Mouse (Mus musculus): ENCODE results near the gene Dld.

DNA sequence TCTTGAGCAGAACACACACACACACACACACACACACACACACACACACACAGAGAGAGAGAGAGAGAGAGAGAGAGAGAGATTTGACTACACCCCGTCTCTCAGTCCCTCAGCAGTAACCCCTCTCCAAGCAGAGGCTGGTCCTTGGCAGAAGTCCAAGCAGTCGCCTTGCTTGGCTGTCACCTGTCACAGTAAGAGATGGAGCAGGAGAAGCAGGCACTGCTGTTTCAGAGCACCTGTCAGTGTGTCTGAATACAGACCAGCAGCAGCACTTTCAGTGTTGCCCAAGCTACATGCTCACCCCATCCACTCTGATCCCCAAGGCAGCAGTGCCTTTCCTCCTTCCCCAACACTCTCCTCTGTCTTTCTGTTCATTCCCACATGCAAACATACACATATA lies 29.6 kb upstream of the Dld start:
- TF ChIP-seq EP300 (IDR thresholded peaks at IDR 0.05; ENCODE audit: insufficient read depth, low read depth, low read length): no peak
- TF ChIP-seq CTCF (IDR thresholded peaks at IDR 0.05): no peak
- TF ChIP-seq POLR2A (IDR thresholded peaks at IDR 0.05; ENCODE audit: insufficient read depth, low read depth, low read length): no peak

Data from heart, adult 2 months (tissue).